Mouse (Mus musculus) mouse embryonic stem cell (cell line): Measurements from ENCODE around the gene Gm20388.

Experiments
- in situ Hi-C, 2 experiments: fragments of 300-500 bp; cut with MboI; formaldehyde crosslinking; loops; 1 replicate in 1 of 2; 3 replicates in 1 of 2; pipeline ENCODE4 v1.14.3; 2019 to 2020; ENCODE audit warnings: low sequenced_read_pairs in 2 of 2, low pct_unique_long_range_greater_than_20kb in 1 of 2, mixed read lengths in 1 of 2; ENCODE audit not compliant: unreplicated experiment in 1 of 2

Gm20388 gene

DNA sequence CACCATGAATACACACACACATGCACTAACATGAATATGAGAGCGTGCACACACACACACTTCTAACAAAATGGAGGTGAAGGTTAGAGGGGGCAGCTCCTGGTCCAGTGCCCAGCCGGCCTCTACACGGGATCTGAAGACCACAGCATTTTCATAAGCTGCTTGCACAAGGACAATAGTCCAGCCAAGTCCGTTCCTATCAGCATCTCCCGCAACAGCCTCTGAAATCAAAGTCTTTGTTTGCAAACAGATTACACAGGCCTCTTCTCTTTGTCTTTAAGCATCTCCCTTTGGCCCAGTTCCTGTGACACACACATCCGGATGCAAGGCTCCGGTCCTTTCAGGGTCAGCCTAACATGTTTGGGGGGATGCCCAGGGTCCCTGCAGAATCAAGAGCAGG lies 1958.3 kb downstream of the Gm20388 start:
- in situ Hi-C loops: no loop called here

GRCm38 (mm10) chr8:121870190-121870589 lies 1959.5 kb downstream of the Gm20388 start:
- in situ Hi-C loops: no loop called here

DNA sequence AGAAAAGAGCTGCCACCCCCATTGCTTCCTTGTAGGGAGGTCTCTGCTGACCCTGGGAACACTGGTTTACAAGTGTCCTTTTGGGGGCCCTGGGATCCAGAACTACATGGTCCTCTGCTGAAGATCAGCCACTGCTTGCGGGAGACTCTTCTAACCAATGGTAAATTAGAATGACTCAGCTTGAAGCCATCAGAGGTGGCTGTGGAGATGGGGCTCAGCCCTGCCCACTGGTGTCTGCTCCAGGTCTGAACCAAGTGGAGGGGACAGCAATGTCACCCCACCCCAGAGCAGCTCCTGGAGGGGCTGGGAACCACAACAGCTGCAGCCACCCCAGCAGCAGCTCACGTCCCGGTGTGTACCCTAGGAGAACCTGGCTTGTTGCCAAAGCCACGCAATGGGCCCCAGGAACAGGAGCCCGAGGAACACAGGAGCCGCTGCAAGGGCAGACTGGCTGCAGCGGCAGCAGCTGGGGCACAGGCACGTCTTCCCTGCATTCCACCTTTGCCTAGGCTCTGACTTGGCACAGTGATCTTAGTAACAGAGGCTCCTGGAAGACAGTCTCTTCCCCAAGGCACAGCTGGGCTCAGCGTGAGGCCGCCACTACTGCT lies 1961.3 kb downstream of the Gm20388 start:
- in situ Hi-C loops: no loop called here

GRCm38 (mm10) chr8:121874031-121874430 lies 1963.4 kb downstream of the Gm20388 start:
- in situ Hi-C loops: no loop called here

DNA sequence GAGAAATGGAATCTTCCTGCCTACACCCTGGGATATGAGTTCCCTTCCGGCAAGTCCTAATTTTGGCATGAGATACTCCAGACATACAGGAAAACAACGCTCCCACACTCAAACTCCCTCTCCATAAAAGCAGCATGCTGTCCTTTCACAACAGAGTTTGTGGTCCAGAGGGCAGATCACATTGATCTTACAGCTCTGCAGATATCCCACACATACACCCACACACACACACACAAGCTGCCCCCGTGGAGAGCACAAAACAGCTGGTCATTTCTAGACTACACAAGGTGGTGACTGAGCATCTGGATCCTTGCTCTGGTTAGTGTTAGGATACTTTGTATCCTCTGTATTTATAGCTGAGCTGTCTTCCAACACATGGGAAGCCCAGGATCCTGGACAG lies 1964.4 kb downstream of the Gm20388 start:
- in situ Hi-C loops: no loop called here

DNA sequence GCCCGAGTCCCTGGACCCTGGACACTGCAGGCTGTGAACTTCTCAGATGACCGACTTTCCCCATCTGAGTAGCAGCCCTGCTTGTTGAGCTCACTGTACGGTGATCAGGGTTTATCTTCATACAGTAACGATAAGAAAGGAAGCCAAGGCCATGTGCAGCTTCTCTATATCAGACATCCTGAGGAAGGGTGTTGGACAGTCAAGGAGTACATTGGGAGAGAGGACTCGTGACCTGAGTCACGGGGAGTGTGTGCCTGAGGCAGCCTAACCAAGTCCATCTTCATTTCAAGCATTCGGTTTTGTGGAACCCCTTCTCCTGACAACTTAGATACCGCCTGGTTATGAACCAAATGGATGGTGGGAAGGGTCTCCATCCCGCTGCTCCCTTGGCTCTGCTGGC lies 1964.9 kb downstream of the Gm20388 start:
- in situ Hi-C loops: no loop called here

DNA sequence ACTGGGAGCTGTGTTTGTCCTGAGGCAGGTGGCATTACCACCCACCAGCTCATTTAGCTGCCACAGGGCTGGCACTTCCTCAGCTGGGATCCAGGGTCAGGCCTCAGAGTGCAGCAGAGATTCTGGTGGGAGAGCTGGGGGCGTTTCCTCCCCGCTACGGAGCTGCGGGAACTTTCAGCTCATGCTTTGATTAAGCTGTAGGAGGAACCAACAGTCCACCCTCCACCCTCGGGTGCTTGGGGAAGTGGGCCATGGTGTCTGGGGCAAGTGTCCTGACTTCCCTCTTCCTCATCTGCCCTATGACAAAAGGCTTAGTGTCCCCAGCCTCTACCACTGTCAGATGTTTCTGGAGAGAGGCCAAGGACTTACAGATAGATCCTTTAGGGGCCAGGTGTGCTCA lies 1966.6 kb downstream of the Gm20388 start:
- in situ Hi-C loops: no loop called here

GRCm38 (mm10) chr8:121877828-121878480 lies 1967.3 kb downstream of the Gm20388 start:
- in situ Hi-C loops: no loop called here

- in situ Hi-C loops: no loop called here
Measured at GRCm38 (mm10) chr8:121879712-121880111, 1969.1 kb downstream of the Gm20388 start.

DNA sequence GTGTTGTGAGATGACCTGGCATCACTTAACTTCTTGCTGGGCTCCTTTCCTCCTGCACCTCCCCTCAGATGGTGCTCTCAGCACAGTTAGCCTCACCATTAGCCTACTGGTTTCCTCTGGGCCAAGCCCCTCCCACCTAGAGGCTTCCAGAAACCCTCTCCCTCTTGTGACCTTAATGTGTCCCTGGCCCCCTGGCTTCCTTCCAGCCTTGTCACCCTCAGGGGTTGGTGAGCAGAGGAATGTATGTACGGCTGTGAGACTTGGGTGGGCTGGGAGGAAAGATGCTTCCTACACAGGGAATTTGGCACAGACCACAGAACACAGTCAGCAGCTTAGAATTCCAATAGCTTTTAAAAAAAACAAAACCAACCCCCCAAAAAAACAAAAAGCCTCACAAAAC lies 1970.2 kb downstream of the Gm20388 start:
- in situ Hi-C loops: no loop called here

DNA sequence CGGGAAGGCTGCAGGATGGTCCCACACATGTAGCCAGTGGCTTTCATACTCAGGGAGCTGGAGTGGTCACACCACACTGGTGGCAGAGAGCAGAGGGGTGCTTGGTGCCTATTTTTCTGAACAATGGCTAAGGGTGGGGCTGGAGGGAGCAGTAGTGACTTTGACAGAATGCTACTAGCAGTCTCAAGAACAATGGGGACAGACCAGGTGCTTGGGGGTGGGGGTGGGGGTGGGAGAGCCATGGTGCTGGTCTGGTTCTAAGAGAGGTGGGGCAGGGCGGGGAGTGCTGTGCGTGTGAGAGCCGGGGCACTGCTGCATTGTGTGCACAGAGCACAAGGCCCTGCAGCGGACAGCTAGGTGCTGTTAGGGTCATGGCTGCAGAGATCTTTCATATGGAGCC lies 1971.3 kb downstream of the Gm20388 start:
- in situ Hi-C loops: no loop called here

- in situ Hi-C loops: no loop called here
Measured at GRCm38 (mm10) chr8:121884181-121884580, 1973.5 kb downstream of the Gm20388 start.

GRCm38 (mm10) chr8:121885001-121885400 lies 1974.4 kb downstream of the Gm20388 start:
- in situ Hi-C loops: no loop called here

DNA sequence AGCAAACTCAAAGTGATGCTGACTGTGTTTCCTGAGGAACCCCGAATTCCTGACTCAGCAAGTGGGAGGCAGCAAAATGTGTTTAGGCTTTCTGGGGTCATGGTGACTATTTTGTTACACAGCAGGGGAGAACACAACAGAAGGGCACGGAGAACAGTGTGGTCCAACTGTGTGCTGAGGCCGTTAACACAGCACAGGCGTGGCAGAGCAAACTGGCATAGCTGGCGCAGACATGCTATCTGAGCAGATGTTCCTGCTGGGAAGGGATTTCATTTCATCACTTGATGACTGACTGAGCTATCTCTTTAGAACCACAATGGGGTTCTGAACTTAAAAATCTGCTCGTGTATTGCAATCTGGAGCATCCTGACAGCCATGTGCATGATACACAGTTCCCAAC lies 1974.8 kb downstream of the Gm20388 start:
- in situ Hi-C loops: no loop called here

GRCm38 (mm10) chr8:121887547-121887946 lies 1976.9 kb downstream of the Gm20388 start:
- in situ Hi-C loops: no loop called here

DNA sequence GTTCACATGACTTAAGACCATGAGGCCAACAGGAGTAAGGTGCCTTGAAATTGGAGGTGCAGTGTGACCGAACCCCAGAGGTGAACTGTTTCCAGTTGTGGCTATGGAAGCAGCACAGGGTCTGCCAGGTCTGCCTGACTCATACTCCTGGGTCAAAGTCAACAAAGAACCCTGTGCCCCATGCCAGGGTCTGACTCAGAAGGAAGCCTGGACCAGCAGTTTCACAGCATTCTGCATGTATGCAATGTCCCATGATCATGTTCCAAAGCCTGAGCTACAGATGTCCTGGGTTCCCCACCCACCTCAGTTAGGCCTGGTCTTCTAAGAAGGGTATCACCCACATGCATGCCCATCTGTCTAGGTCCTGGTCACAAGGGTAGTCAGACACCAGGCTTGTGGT lies 1978.7 kb downstream of the Gm20388 start:
- in situ Hi-C loops: no loop called here

DNA sequence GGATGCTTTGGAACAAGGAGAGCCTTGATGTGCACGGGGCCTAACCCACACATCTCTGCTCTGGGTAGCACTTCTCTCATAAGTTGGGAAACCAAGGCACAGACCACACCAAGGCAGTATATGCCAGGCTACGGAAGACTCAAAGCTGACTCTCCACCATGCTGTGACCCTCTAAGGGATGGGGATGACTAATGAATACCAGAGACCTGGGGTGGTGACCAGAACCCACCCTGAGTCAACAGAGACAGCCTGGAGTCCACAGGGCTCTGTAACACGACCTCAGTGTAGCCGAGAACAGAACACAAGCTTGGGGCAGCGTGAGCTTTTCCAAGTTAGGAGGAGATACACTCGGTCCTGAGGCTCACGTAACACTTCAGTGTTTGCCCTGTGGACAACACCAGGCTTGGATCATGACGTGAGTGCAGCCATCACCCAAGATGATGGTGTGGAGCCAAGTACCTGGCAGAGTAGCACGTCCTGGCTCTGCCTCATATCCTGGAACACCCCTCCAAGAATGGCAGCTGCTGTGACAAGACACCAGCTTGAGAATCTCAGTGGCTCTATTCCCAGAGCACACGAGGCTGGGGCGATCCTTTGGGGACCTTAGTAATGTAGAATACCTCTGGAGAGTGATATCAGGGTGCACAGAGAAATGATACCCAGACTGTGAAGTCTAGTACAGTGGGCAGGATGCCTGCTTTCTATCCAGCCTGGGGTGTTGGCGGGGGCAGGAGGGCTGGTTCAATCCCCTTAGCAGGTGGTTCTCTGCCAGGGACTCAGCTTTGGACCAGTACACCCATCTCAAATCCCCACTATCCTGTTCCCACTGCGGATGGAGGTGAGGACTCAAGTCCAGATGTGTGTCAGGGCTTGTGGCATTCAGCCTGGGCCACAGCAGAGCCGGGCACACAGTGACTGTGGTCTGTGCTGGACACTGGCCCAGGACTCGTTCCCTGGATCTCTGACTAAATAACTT lies 1979.5 kb downstream of the Gm20388 start:
- in situ Hi-C loops: no loop called here

DNA sequence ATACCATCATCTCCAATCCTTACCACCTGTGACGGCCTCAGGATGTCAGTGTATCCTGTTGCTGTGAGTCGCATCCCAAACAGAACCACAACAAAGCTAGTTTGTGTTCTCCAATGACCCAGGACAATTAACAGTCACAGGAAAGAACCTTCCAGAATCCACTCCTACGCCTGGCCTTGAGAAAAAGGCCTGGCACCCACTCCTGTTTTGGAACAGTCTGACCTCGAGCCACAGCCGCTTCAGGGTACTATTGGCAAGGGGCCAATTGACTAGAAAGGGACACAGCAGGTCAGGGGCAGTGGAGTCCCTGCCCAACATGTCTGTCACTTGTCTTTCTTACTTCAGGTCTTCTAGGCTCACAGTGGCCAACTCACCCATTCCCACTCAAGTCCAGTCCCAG lies 1982.2 kb downstream of the Gm20388 start:
- in situ Hi-C loops: no loop called here

GRCm38 (mm10) chr8:121895910-121896309 lies 1985.3 kb downstream of the Gm20388 start:
- in situ Hi-C loops: no loop called here
